Mouse (Mus musculus) lung, adult 2 months (tissue): ENCODE data around the gene Slc39a2.

ENCODE experiments used
- CTCF ChIP-seq: fragments of 200-500 bp; IDR thresholded peaks from 2 replicates; pipeline ENCODE4 v1.5.1; 2011; ENCODE audit warnings: mild to moderate bottlenecking, low read length, control low read depth; ENCODE audit not compliant: insufficient read depth
- POLR2A ChIP-seq: fragments of 200-500 bp; IDR thresholded peaks from 2 replicates; pipeline ENCODE4 v1.6.1; 2011; ENCODE audit warnings: low read depth, mild to moderate bottlenecking, control low read depth, low read length, borderline replicate concordance; ENCODE audit errors: extremely low read depth

- TF ChIP-seq CTCF (no peak), POLR2A (no peak)
These were observed 13.4 kb downstream of the Slc39a2 start for GRCm38 (mm10) chr14:51906102-51906501.
